Mouse (Mus musculus) cerebellum, adult 18-20 months (tissue): Measurements from ENCODE around the gene Gm732.

ENCODE experiments used
- DNase-seq, 2 experiments: peaks; one replicate each; pipeline ENCODE4 v3.0.0; 2021

Gm732 gene

GRCm38 (mm10) chrX:107948365-107948764, at the start of gene Gm732:
Gene Gm732, minus strand, starts transcription at chrX:107948465.
- DNase-seq, result no peak
